Mouse (Mus musculus): Measurements from ENCODE around the gene Iqcn. TPM values are rescaled to one million over a fixed set of nuclear protein-coding genes. Genes with fewer than 3 reads are reported as not detected.

The Iqcn gene
- total RNA-seq, 4 experiments from 2014 or later, result not detected

DNA sequence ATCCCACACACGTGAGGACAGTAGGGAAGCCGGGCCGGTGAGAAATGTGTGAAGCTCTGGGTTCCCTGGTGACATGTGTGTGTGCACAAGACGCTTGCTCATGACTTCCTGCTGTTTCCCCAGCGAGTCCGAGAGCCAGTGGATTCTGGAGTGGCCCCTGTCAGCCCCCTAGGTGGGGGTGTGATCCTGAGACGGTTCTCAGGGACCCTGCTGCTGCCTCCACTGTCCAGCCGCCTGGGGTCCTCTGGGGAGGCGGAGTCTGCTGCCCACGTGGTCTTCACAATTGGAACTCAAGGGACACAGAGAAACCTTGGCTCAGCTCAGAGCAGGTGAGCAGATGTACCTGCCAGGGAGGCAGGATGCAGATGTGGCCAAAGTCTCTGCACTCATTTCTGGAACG lies 23.5 kb downstream of the Iqcn start:
- no peak for DNase-seq (ENCODE audit: low spot score in 2 of 2)

DNA sequence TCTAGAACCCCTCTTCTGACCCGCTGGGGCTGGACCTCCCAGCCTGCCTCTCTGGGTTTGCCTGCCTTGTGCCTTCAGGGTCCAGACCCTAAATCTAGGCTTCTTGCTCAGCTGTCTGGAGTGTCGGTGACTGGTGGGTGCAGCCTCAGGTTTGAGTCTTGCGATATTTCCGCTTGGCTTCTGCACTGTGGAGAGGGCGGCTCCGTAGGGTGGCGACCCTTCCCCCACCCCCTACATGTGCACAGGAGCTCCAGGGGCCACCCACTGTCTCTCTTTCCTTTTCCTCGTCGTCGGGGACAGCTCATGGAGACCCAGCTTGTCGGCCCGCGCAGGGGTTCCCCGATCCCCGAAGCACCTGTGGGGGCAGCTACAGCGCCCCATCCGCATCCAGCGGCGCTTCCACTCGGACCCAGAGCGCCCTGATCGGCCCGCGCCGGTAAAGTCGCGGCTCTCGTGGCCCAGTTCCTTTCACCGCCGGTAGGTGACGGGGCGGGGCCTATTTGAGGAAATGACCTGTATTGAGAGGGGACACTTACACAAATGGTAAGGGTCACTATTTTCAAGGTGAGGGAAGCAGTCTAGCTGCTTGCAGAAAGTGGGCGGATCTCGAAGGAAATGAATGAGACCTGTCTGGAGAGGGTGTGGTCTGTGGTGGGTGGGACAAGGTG lies 26.7 kb downstream of the Iqcn start:
- DNase-seq (ENCODE audit: low spot score in 2 of 2), result no peak

DNA sequence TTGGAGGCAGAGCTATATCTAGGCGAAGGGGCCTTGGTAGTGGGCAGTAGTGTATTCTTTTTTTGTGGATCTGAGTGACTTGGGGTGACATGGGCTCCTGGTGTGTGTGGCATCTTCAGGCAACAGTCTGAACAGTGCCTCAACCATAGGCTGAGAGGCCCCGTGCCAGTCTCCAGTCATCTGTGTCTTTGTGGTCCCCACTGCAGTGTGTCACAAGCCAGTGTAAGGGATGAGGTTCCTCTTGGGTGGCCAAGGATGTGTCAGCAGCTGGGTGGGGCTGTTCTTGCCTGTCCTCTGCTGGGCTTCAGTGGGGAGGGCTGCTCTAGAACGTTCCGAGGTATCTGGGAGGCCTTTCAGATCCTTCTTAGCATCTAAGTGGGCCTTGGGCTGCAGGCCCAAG lies 27.7 kb downstream of the Iqcn start:
- no peak for DNase-seq (ENCODE audit: low spot score in 2 of 2)

DNA sequence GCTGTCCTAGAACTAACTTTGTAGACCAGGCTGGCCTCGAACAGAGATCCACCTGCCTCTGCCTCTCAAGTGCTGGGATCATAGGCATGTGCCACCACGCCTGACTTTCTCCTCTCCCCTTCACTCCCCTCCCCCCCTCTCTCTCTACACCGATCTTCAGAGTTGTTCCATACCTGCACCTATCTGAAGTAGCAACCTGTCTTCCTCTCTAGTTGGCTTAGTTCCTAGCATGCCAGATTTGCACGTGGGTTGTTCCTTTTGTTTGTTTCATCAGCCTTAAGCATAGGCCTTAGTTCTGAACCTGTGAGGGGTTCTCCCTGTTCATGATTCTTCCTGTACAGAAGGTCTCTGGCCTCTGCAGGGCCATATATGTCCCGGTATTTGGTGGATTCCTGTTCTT lies 34.4 kb downstream of the Iqcn start:
- DNase-seq (ENCODE audit: low spot score in 2 of 2), result no peak

DNA sequence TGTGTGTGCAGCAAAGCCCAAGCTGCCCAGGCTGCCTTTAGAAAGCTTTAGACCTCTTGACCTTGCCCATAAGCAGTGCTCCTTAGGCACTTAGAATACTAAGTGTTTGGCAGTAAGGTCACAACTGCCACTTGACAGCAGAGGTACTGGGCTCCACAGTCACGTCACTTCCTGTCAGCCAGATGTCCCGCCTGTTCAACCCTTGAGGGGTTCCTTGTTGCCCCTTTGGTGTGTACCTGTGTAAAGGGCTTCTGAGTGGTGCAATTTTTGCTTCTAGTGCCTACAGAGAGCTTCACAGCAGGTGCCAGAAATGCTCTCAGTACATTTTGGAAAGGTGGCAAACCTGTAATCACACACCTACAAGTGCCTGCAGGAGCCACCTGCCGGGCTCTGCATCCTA lies 35.0 kb downstream of the Iqcn start:
- DNase-seq (ENCODE audit: low spot score in 2 of 2), result no peak

DNA sequence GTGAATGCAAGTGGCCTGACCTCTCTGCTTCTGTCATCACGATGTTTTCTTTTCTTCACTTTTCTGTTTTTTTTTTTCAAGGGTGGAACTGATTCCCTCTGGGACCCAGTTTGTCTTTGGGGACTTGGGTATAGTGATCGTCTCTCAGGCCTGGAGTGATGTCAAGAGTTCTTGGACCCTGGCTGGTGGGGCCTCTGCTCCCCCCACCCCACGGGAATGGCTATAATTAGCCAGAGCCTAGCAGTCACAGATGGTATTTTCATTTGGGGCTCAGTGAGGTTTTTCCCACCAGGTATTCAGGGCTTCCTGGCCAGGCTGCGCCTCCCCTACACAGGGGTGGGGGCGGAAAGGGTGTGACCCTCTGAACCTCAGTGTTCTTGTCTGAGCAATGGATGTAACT lies 38.4 kb downstream of the Iqcn start:
- peak in 1 of 2 experiments; percentile 15 for DNase-seq (ENCODE audit: low spot score in 2 of 2)

DNA sequence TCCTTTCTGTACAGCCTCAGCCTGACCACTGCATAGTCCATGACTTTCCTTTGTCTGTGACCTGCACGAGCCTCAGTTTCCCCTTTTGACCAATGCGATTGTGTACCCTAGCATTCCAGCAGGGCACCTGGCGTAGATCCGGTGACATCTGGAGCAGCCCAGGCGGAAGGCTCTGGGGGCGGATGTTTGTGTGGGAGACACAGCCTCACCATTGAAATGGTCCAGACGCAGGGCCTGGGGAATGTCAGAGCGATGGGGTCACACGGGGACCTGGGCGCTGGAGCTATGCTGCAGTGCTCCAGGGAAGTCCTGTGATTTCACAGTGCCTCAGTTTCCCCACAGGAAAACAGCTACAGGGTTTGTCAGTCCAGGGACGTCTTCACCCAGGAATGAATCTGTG lies 38.9 kb downstream of the Iqcn start:
- DNase-seq (ENCODE audit: low spot score in 2 of 2), result no peak

DNA sequence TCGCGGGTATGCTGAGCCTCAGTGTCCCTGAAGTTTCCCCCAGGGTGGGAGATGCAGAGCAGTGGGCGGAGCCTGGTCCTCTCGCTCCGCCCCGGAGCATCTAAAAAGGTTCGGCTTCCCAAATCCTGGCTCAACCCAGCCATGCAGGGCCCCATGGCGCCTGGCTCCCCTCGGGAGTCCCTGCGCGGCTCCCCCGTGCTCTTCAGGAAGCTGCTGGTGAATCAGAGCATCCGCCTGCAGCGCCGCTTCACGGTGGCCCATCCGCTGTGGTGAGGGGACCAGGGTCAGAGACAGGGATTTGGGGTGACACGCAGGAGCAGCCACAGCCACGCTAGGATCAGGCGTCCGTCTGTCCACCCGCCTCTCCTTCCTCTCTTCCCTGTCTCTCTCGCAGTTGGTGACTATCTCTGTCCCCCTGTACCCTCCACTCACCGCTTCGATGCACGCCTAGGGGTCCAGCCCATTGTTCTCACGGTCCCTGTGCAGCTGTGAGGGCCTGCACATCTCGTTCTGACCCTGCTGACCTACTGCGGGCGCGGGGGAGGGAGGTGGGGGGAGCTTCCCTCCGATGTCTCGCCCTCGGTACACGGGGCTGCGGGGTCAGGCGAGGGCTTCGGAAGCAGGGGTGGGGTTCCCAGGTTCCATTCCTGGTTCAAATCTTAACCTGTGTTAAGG lies 39.9 kb downstream of the Iqcn start:
- DNase-seq (ENCODE audit: low spot score in 2 of 2), result peak in 1 of 2 experiments; percentile 22

DNA sequence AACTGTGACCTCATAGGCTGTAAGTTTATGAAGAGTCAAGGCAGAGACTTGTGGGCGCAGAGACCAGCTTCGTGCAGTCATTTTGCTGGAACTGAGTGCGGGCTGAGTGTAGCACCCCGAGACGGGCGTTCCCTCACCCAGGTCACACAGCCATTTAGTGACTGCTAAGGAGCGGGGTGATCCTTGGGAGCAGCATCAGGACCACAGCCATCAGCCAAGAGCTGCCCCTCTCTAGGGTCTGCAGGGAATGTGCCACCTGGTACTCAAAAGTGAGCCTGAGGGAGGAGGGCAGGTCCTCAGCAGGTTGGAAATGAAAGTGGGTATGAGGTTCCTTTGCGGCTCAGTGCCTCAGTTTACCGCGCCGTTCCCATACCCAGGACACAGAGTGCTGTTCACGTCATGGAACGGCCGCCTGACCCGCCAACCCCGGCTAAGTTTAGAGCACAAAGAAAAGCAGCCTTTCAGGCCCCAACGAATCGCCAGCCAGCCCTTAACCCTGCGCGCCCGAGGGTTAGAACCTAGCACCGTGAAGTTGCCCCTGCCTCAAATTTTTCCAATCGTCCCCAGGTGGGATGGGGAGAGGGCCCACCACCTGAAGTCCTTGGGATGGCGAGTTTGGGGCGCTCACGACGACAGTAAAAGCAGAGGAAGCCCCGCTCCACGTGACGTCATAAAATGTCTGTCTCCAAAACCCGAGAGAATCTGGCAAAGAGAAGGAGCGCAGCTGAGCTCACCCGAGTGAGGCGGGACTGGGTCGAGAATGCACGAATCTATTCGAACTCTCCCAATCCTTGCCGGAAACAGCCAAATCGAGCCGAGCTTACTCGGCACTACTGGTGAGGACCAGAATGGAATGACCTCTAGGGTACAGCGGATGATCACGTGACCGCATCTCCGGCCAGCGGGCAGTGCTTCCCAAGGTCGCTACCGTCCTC lies 40.7 kb downstream of the Iqcn start:
- DNase-seq (ENCODE audit: low spot score in 2 of 2), result peak; percentile 69 to 74

DNA sequence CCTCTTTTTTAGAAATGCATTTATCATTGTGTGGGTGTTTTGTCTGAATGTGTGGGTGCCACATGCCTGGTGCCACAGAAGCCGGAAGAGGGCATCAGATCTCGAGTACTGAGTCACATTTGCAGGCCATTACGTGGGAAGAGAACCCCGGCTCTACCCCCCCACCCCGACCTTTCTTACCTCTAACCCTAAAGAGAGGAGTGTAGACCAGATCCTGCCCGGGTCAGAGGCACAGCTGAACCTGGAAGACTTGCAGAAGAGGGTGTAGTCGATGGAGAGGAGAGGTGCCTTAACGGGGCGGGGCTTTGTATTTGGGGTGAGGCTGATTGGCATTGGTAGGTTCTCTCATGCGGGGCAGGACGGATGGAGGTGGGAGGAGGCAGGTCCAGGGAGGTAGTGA lies 41.5 kb downstream of the Iqcn start:
- no peak for DNase-seq (ENCODE audit: low spot score in 2 of 2)

DNA sequence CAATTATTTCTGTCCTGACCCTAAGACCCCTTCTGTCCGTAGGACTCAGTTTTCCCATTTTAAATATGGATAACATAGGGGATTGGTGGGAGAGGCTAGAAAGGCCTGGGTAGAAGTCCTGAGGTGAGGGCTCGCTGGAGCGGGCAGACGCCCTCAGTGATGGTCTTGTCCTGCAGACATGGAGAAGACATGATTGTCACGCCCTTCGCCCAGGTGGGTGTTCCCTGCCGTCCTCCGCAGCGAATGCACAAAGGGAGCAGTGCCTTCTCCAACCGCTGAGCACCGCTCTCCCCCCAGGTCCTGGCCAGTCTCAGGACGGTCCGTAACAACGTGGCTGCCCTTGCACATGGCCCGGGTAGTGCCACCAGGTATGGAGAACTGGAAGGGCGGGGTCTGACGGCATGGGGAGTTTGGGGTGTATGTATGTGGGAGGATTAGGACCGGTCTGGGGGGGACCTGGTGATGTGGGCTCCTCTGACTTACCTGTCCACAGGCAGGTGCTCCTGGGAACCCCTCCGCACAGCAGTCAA lies 42.5 kb downstream of the Iqcn start:
- DNase-seq (ENCODE audit: low spot score in 2 of 2), result peak in 1 of 2 experiments; percentile 2

DNA sequence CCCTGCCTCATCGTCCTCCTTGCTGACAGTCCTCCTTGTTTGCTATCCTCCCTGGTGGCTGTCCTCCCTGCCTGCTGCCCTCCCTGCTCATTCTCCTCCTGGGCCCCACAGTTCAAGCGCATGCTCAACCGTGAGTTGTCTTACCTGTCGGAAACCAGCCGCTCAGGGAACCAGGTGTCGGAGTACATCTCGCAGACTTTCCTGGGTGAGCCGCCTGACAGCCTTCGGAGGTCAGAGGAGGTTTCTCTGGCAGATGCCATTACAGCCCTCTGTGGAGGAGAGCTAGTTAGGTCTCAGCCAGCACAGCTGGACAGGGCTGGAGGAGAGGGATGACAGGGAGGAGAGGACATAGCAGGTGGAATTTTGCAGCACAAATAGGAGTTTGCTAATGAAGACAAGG lies 43.4 kb downstream of the Iqcn start:
- DNase-seq (ENCODE audit: low spot score in 2 of 2), result peak in 1 of 2 experiments; percentile 3

DNA sequence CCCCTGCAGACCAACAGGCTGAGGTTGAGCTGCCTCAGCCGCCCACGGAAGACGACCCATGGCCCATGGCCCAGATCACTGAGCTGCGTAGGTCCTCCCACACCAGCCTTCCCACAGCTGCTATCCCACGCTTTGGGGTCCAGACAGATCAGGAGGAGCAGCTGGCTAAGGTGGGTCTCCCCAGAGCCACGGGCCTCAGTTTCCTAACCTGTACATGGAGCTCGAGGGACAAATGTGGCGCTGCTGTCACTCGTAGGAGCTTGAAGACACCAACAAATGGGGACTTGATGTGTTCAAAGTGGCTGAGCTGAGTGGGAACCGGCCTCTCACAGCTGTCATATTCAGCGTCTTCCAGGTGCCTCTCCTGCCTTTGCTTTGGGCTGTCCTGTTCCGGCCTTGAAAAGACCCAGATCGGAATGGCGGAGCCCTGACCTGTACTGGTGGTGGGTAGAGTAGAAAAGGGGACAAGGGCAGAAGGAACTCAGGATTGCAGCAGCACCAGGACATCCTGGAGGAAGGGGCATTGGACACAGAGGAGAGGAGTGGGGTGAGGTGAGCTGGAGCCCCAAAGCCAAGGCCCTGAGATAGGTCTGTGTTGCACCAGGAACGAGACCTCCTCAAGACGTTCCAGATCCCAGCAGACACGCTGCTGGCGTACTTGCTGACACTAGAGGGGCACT lies 44.1 kb downstream of the Iqcn start:
- DNase-seq (ENCODE audit: low spot score in 2 of 2), result peak in 1 of 2 experiments; percentile 3

DNA sequence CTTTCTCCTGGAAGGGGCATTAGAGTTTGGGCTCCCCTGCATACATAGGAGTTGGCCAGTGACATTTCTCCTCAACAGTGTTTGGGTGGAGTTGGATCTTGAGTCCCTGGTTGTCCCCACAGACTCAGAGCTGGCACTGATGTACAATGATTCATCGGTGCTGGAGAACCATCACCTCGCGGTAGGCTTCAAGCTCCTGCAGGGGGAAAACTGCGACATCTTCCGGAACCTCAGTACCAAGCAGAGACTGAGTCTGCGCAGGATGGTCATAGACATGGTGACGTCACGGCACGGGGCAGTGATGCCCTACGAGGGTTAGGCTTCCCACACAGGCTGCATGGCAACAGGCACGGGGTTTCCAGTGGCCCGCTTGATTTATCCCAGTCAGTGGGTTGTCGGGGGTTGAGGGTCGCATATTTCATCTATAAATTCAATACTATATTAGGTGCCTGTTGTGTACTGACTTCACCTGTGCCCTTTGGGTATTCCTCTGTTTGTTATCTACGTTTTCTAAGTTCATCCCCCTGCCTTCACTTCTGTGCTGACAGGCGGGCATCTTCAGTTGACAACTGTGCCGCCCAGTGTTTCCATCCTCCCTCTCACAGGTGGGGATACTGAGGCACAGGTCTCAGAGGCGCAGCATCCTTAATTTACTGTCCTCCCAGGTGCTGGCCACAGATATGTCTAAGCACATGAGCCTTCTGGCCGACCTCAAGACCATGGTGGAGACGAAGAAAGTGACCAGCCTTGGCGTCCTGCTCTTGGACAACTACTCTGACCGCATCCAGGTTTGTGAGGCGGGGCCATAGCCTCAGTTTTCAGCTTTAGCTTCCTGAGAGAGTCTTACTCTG lies 45.2 kb downstream of the Iqcn start:
- peak in 1 of 2 experiments; percentile 12 for DNase-seq (ENCODE audit: low spot score in 2 of 2)

DNA sequence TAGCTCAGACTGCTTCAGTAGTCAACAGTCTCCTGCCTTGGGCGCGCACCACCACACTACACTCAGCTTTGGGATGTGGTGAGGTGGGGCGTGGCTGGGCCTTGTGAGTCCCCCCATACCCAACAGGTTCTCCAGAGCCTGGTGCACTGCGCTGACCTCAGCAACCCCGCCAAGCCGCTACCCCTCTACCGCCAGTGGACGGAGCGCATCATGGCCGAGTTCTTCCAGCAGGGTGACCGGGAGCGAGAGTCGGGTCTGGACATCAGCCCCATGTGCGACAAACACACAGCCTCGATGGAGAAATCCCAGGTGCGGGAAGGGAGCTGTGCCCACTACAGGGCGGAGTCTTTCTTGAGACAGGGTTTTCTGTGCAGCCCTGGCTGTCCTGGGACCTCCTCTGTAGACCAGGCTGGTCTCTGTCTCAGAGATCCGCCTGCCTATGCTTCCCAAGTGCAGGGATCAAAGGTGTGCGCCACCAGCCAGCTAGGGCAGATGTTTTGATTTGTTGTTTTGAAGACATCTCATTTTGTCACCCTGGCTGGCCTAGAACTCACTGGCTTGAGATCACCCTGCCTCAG lies 45.9 kb downstream of the Iqcn start:
- DNase-seq (ENCODE audit: low spot score in 2 of 2), result peak in 1 of 2 experiments; percentile 4

DNA sequence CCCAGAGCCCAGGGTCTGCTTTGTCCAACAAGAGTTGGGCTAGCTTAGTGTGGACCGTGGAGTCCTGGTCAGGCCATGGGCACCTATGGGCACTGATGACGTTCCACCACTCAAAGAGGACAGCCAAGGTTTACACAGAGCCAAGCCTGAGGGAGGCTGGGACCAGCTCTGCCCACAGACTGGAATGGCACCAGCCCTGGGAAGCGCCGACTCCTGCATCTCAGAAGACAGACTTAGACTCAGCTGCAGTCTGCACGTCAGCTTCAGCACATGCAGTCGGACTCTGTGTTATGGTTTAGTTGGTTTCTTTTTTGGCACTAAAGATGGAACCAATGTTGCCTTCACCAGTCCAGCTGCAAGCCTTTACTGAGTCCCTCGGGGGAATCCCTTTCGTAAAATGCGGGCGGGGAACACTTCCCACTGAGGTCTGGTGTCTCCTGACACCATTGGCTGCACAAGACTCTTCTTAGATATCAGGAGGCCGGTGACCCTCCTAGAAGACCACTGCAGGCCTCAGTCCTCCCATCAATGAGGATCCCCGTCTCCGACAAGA lies 46.9 kb downstream of the Iqcn start:
- peak in 1 of 2 experiments; percentile 4 for DNase-seq (ENCODE audit: low spot score in 2 of 2)

DNA sequence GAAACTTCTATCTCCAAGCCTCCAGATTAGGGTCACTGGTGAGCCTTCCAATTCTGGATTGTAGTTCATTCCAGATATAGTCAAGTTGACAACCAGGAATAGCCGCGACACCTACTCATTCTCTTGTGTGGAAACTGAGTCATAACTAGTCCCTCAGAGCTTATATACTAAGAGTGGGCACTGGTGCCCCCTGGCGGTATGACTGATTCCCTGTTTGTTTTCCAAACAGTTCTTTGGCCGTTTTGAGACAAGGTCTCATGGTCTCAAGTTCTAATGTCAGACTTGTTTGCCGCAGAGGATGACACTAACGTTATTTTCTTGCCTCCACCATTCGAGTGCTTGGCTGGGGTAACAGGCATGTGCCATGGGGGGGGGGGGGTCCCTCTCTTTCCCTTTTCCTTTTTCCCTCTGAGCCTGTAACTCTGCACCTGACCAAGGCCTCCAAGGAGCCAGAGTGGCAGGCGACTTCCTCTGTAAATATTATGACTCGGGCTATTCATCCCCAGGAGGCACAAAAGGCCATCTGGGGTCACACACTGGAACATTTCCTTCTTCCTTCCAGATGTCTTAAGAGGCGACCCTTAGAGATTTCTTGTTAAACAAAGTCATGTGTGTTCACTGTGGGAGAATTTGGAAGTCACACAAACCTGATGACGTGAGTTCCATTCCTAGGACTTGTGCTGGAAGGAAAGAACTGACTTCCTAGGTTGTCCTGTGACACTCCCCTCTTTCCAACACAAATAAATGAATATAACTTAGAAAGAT lies 48.9 kb downstream of the Iqcn start:
- DNase-seq (ENCODE audit: low spot score in 2 of 2), result peak; percentile 69 to 73

DNA sequence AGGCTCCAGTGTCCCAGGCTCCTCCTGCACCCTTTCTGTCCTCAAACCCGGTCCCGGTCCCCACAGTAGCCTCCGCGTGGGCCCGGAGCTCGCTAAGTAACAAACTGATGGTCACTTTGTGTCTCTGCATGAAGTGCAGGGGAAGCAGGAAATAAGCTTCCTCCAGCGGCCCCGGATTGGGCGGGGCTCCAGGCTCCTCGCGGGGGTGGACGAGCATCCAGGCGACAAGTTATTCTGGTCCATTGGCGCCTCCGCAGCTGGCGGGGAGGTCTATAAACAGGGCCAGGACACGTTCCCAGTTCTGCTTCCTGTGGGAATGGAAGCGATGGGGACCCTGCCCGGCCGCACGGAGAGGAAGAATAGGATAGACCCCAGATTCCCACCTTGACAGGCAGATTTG lies 49.9 kb downstream of the Iqcn start:
- peak; percentile 92 to 93 for DNase-seq (ENCODE audit: low spot score in 2 of 2)
